Mouse (Mus musculus) heart, postnatal 4 days (tissue): ENCODE data around the gene Mocs2. TPM values are rescaled to one million over a fixed set of nuclear protein-coding genes. Genes with fewer than 3 reads are reported as not detected.
A peak's percentile ranks its signal among the peaks of the same experiment; 100 is the strongest.

Experiments
- DNase-seq: peaks from one replicate; pipeline ENCODE4 v3.0.0; 2021
- total RNA-seq, 2 experiments: library from RNA; stranded (reverse); gene quantifications; 2 replicates each; pipeline ENCODE4 v1.2.3; 2021

The Mocs2 gene
- total RNA-seq, 2 experiments from 2014 or later = 59.2 to 60.9 TPM

- no peak for DNase-seq
Measured at GRCm38 (mm10) chr13:114854023-114854422, 36.0 kb downstream of the Mocs2 start.

- no peak for DNase-seq
Measured at GRCm38 (mm10) chr13:114854428-114854827, 36.4 kb downstream of the Mocs2 start.

GRCm38 (mm10) chr13:114855573-114856268 is 37.7 kb downstream of the Mocs2 start:
- peak; percentile 39 for DNase-seq

GRCm38 (mm10) chr13:114856269-114856627 is 38.2 kb downstream of the Mocs2 start:
- no peak for DNase-seq

GRCm38 (mm10) chr13:114857525-114857924 is 39.5 kb downstream of the Mocs2 start:
- DNase-seq = no peak

GRCm38 (mm10) chr13:114874738-114875137 is 56.7 kb downstream of the Mocs2 start:
- no peak for DNase-seq

GRCm38 (mm10) chr13:114876005-114876520 is 58.0 kb downstream of the Mocs2 start:
- no peak for DNase-seq

- no peak for DNase-seq
Measured at GRCm38 (mm10) chr13:114878667-114879066, 60.6 kb downstream of the Mocs2 start.

Other genes with a start within 250 kb of the Mocs2 start
- gene Itga2, start 113.9 kb downstream of the Mocs2 start, total RNA-seq = 1 to 10 TPM; 5.0 to 5.2 TPM